Mouse (Mus musculus) splenic B cell, adult 2 months (primary cell): ENCODE measurements around the gene Wdr34.
"Not testable (repeated sequence)": the region's sequence is repeated elsewhere in the genome, so short reads cannot be mapped to it uniquely, and the experiment has no call there.

ENCODE experiments used
- DNase-seq: peaks from one replicate; pipeline ENCODE4 v3.0.0-alpha.2; 2011; ENCODE audit warnings: low read depth, low spot score
- H3K27me3 ChIP-seq: 2 replicates; pipeline ENCODE4 v1.6.1; 2012; ENCODE audit warnings: mild to moderate bottlenecking, low read length, moderate library complexity, mixed read lengths; ENCODE audit not compliant: control insufficient read depth, poor library complexity, insufficient read depth, severe bottlenecking
- H3K36me3 ChIP-seq: 2 replicates; pipeline ENCODE4 v1.6.1; 2012; ENCODE audit warnings: mild to moderate bottlenecking, low read length, moderate library complexity, mixed read lengths; ENCODE audit not compliant: control insufficient read depth, poor library complexity, insufficient read depth, severe bottlenecking

Wdr34 gene

GRCm38 (mm10) chr2:30058418-30058817 is 9.7 kb upstream of the Wdr34 start:
- Histone ChIP-seq H3K27me3 (no peaks in the 10 kb centered on the region), H3K36me3 (no peaks in the 10 kb centered on the region)
- no peak for DNase-seq

GRCm38 (mm10) chr2:30057223-30057904 is 8.7 kb upstream of the Wdr34 start, which contains the start of gene Set:
TSS of gene Set (plus strand) at chr2:30057378.
- Histone ChIP-seq H3K27me3 (no peaks in the 10 kb centered on the region), H3K36me3 (no peaks in the 10 kb centered on the region)
- DNase-seq: peak; percentile 23

- no peaks in the 10 kb centered on the region for H3K36me3 ChIP-seq
- DNase-seq: no peak
- H3K27me3 ChIP-seq: no peaks in the 10 kb centered on the region
Observed at GRCm38 (mm10) chr2:30056736-30057135, 8.1 kb upstream of the Wdr34 start.

- H3K27me3 ChIP-seq, DNase-seq, H3K36me3 ChIP-seq: not testable (repeated sequence)
Observed at GRCm38 (mm10) chr2:30055310-30055709, 6.6 kb upstream of the Wdr34 start.

- no peaks in the 10 kb centered on the region for H3K36me3 ChIP-seq
- H3K27me3 ChIP-seq: no peaks in the 10 kb centered on the region
- peak; percentile 53 for DNase-seq
Observed at GRCm38 (mm10) chr2:30051992-30052761, 3.5 kb upstream of the Wdr34 start.

- Histone ChIP-seq H3K27me3 (no peaks in the 10 kb centered on the region), H3K36me3 (no peaks in the 10 kb centered on the region)
- no peak for DNase-seq
Observed at GRCm38 (mm10) chr2:30049831-30050230, 1.1 kb upstream of the Wdr34 start.

- DNase-seq: peak; percentile 43
- no peaks in the 10 kb centered on the region for H3K27me3 ChIP-seq
- no peaks in the 10 kb centered on the region for H3K36me3 ChIP-seq
Observed at GRCm38 (mm10) chr2:30048101-30048501, 580 bp downstream of the Wdr34 start.

GRCm38 (mm10) chr2:30047127-30047526 is 1.6 kb downstream of the Wdr34 start:
- Histone ChIP-seq H3K27me3 (no peaks in the 10 kb centered on the region), H3K36me3 (no peaks in the 10 kb centered on the region)
- DNase-seq: no peak

GRCm38 (mm10) chr2:30044550-30044949 is 4.1 kb downstream of the Wdr34 start:
- DNase-seq: no peak
- no peaks in the 10 kb centered on the region for H3K27me3 ChIP-seq
- H3K36me3 ChIP-seq: no peaks in the 10 kb centered on the region

- H3K36me3 ChIP-seq: no peaks in the 10 kb centered on the region
- DNase-seq: peak; percentile 89
- H3K27me3 ChIP-seq: no peaks in the 10 kb centered on the region
Observed at GRCm38 (mm10) chr2:30042445-30042844, 6.2 kb downstream of the Wdr34 start.

GRCm38 (mm10) chr2:30039687-30040086 is 9.0 kb downstream of the Wdr34 start:
- Histone ChIP-seq H3K27me3 (no peaks in the 10 kb centered on the region), H3K36me3 (no peaks in the 10 kb centered on the region)
- DNase-seq: no peak

GRCm38 (mm10) chr2:30038370-30038769 is 10.3 kb downstream of the Wdr34 start:
- DNase-seq: no peak
- Histone ChIP-seq H3K27me3 (no peaks in the 10 kb centered on the region), H3K36me3 (no peaks in the 10 kb centered on the region)

- DNase-seq: no peak
- no peaks in the 10 kb centered on the region for H3K27me3 ChIP-seq
- no peaks in the 10 kb centered on the region for H3K36me3 ChIP-seq
Observed at GRCm38 (mm10) chr2:30037762-30038161, 10.9 kb downstream of the Wdr34 start.

GRCm38 (mm10) chr2:30032957-30033356 is 15.7 kb downstream of the Wdr34 start:
- peaks cover 2% of the 10 kb centered on the region; the same call in 1 of the 2 replicates for H3K36me3 ChIP-seq
- DNase-seq: no peak
- H3K27me3 ChIP-seq: no peaks in the 10 kb centered on the region

- no peaks in the 10 kb centered on the region for H3K27me3 ChIP-seq
Observed at GRCm38 (mm10) chr2:30032244-30032846, 16.3 kb downstream of the Wdr34 start.

More at GRCm38 (mm10) chr2:30032244-30032846, 16.3 kb downstream of the Wdr34 start:
- DNase-seq: peak; percentile 25
- H3K36me3 ChIP-seq: peaks cover 7% of the 10 kb centered on the region; the same call in 1 of the 2 replicates
